Mouse (Mus musculus): ENCODE results near the gene Dach1.

Gene Dach1

DNA sequence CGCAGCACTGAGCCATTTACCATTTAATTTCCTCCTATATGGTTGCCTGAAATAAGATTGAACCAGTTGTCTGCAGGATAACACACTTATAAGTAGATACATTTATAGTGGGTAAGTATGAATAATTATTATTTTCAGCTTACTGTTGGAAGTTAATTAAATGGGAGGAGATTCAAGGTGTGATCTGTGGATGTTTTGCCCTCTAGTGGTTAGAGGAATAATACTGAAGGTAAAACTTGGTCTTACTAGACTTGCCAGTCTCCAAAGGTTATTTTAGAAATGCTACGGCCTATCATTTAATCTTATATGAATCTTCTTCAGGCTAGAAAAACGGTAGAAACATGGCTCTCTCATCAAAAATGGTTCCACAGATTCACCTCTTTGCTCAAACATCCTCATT, 339.7 kb downstream of the Dach1 start:
- DNase-seq: no peak

DNA sequence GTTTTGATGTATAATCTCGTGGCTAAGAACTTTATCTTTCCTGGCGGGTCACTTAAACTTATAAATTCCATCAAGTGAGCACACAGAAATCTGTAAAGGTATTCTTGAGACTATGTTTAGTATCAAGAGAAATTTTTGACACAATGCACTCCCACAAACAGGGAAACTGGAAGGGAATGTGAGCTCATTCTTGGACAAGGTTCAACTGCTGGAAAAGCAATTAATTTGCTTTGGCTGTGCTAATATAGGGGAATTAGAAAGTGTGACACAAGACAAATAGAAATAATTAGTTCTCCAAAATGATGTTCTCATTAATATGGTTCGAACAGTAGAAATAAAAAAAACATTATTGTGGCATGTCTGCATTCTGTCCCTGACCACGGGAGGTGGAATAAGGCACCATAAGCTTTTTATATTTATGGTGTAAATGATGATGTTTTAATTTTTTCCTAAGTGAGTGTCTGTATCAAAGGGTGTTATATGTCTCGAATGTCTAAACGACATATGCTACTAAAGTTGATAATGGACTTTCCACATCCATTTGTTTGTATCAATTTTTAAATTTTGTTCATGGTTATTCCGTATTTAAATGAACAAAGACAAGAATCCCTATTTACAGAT, 354.9 kb downstream of the Dach1 start:
- peak; percentile 77 for DNase-seq

DNA sequence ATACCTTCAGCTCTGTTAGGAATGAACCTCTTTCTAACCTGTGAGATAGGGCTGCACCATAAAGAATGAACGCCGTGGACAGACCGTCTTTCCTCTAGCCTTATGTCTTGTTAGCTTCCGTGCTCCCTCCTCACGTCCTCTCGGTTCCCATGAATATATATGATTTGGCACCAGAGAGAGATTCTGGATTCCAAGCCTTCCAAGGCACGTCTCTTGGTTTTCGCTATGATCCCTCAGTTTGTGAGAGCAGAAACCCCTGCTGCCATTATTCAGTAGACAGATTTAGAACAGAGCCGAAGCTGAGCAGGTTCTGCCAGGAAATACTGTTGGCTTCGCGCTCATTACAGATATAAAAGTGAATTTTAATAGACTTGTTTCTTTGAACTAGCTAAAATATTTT, 356.0 kb downstream of the Dach1 start:
- DNase-seq: no peak

DNA sequence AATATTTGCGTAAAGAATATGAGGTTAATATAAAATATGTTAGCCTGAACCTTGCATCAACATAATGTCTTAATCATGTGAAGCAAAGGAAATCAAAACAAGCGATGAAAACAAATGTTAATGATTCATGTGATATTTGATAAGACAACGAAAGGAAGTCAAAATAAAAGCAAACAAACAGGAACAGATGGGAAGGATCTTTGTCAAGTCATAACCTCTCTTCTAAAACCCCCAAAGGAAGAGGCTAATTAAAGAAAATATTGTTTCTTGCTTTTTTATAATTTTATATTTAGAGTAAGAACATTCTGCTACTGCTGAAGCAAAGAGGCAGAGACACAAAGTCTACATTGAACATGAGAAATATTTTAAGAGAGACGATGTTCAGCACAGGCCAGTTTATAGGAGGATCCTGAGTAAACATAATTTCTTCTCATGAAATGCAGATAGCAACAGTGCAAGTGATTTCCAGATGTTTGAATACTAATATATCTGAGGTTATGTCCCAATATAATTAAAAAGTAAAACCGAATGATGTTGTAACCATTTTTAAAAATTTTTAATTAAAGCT, 374.1 kb downstream of the Dach1 start:
- no peak for DNase-seq

DNA sequence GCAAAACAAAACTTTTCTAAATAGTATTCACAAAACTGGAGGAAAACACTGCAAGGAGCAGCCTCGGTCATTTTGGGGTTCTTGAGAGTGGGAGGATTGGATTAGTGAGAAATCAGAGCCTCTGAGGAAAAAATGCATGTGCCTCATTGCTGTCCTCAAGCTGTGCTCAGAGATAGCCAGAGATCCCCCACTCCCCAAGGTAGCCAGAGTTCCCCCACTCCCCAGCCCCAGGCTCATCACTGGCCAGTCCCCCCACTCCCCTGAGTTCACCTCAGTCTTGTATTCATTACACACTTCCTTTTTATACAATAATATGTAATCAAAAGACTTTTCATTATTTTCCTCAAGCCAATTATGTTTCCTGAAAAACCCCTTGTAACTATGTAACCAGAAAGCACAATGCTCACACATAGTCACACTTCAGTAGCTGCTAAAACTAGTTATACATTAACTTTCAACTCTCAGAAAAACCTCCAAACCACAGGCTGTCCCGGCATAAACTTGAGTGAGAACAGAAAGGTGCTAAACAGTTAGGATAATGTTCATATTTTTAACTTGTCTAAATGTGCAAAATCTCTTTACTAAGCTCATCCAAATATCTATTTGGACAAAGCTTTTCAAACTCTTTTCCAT, 395.3 kb downstream of the Dach1 start:
- DNase-seq: no peak

DNA sequence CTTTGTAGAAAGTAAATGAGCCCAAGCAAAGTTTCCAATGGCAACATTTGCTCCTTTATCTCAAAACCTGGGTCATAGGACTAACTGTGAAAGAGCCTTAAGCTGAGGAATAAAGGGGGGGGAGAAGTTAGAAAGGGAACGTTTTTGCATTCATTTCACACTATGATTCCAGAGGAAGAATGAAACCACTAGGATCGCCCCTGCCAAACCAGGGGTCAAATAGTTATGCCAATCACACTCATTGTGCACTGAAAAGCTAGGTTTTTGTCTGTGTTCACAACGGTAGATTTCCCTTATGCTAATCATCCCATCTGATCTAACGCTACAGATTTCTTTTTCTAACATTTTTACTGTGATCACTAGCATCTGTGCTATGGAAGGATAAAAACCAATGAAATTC, 415.2 kb downstream of the Dach1 start:
- DNase-seq: no peak

DNA sequence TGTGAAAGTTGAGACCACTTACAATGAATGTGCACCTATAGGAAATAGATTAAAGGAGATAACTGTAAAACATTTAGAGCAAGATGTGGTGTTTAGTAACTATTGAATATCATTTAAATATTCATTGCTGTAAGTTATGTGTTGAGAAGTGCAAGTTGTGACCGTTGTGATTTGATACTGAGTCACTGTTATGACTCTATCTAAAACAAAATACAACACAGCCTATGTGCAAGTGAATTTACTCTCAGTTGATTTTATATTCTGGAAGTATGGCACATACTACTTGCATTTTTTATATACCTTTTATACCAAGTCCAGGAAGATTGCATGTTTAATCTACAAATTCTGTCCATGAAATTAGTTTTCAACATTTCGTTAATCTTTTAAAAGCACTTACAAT, 415.6 kb downstream of the Dach1 start:
- no peak for DNase-seq

DNA sequence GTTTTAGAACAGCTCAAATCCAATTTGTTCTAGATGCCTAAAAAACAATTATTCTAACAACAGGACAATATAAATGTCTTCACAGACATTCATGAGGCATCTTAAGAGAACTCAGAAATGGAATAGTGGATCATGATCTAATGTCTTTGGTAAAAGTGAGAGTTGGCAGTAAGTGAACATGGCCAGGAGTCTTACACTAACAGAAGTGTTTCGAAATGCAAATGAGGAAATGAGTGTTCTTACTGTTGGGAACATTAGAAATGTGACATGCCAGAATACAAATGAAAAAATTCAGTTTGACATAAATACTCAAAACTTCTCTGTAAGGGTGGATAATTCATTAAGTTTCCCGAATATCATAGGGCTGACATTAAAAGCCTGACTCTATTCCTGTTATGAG, 426.3 kb downstream of the Dach1 start:
- no peak for DNase-seq

DNA sequence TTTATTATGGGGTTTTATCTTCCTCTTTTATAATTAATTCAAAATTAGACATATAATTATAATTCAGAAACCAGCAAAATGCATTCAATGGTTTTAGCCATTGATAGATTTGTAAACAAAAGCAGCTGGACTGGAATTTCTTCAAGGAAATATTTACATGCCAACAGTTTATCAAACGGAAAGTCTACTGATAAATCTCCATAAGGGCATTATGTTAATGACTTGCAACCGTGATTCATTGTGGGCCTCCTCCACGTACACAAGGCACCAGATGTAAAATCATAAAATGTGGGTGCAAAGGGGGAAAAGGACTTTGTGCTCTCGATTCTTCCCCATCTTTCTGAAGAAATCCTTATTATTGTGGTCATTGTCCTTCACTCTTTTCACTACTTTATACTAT, 426.8 kb downstream of the Dach1 start:
- DNase-seq: no peak

Data from heart, adult 11 months (tissue).